Mouse (Mus musculus) 3T3-L1 (cell line): ENCODE measurements around the gene Apba1.

Experiments used
- DNase-seq: peaks from one replicate; pipeline ENCODE4 v3.0.0-alpha.2; 2015; ENCODE audit warnings: low read depth, low spot score

The Apba1 gene

GRCm38 (mm10) chr19:23803221-23803870, 44.7 kb downstream of the Apba1 start:
- no peak for DNase-seq

- no peak for DNase-seq
Measured at GRCm38 (mm10) chr19:23806796-23807195, 48.1 kb downstream of the Apba1 start.

GRCm38 (mm10) chr19:23807371-23807770, 48.7 kb downstream of the Apba1 start:
- no peak for DNase-seq

GRCm38 (mm10) chr19:23809236-23809635, 50.5 kb downstream of the Apba1 start:
- no peak for DNase-seq

- no peak for DNase-seq
Measured at GRCm38 (mm10) chr19:23810512-23810911, 51.8 kb downstream of the Apba1 start.

GRCm38 (mm10) chr19:23810976-23811375, 52.3 kb downstream of the Apba1 start:
- DNase-seq = no peak

- DNase-seq = no peak
Measured at GRCm38 (mm10) chr19:23816762-23817161, 58.1 kb downstream of the Apba1 start.

- DNase-seq = peak; percentile 53
Measured at GRCm38 (mm10) chr19:23817196-23817595, 58.5 kb downstream of the Apba1 start.

GRCm38 (mm10) chr19:23819882-23820281, 61.2 kb downstream of the Apba1 start:
- DNase-seq = no peak

- no peak for DNase-seq
Measured at GRCm38 (mm10) chr19:23822497-23822896, 63.8 kb downstream of the Apba1 start.

GRCm38 (mm10) chr19:23823533-23823932, 64.8 kb downstream of the Apba1 start:
- DNase-seq = peak; percentile 25

- DNase-seq = peak; percentile 58
Measured at GRCm38 (mm10) chr19:23826251-23826650, 67.6 kb downstream of the Apba1 start.

GRCm38 (mm10) chr19:23830761-23831160, 72.1 kb downstream of the Apba1 start:
- no peak for DNase-seq

GRCm38 (mm10) chr19:23833685-23834682, 75.3 kb downstream of the Apba1 start:
- no peak for DNase-seq

- no peak for DNase-seq
Measured at GRCm38 (mm10) chr19:23834721-23835120, 76.0 kb downstream of the Apba1 start.

GRCm38 (mm10) chr19:23855832-23856231, 97.1 kb downstream of the Apba1 start:
- DNase-seq = no peak

GRCm38 (mm10) chr19:23858091-23858490, 99.4 kb downstream of the Apba1 start:
- DNase-seq = peak; percentile 25

- no peak for DNase-seq
Measured at GRCm38 (mm10) chr19:23858781-23859180, 100.1 kb downstream of the Apba1 start.

- DNase-seq = peak; percentile 75
Measured at GRCm38 (mm10) chr19:23860151-23860820, 101.6 kb downstream of the Apba1 start.

- peak; percentile 68 for DNase-seq
Measured at GRCm38 (mm10) chr19:23862736-23863135, 104.0 kb downstream of the Apba1 start.

- peak; percentile 96 for DNase-seq
Measured at GRCm38 (mm10) chr19:23863959-23864358, 105.3 kb downstream of the Apba1 start.

- DNase-seq = no peak
Measured at GRCm38 (mm10) chr19:23866045-23866444, 107.4 kb downstream of the Apba1 start.
